ENCODE assay signal across 28 mouse cellular contexts in genomic region chr2:172291025-172291424, GRCm38 (mm10). TPM values are rescaled to one million over a fixed set of nuclear protein-coding genes. Genes with fewer than 3 reads are reported as not detected.
DNase-seq lines count a peak whose midpoint lies in the region; ATAC-seq and TF ChIP-seq lines count a peak whose summit lies in the region.
"Had no signal": no experiment of that assay in that cellular context is flagged by ENCODE, and none has a peak within 500 bp of the region (broad histone marks: within the 10 kb centered on the region; RNA-seq: fewer than 3 reads in every experiment).

No protein-coding gene starts in this region.

- no peaks in the 10 kb centered on the region; the same call in 1 of the 2 replicates for H3K36me3 ChIP-seq in erythroblast, embryonic 14.5 days (ENCODE audit: control insufficient read depth)
- no peaks in the 10 kb centered on the region for H3K36me3 ChIP-seq in intestine, embryonic 15.5 days
- H3K36me3 ChIP-seq in intestine, postnatal 0 days (ENCODE audit: control insufficient read depth, insufficient read depth): no peaks in the 10 kb centered on the region
- no peaks in the 10 kb centered on the region for H3K36me3 ChIP-seq in liver, embryonic 14.5 days (replicated peaks; ENCODE audit: control insufficient read depth, insufficient read depth, low read depth)
- H3K36me3 ChIP-seq: embryonic facial prominence, embryonic 15.5 days; G1E; heart, embryonic 15.5 days; hindbrain, embryonic 10.5 days; limb, embryonic 13.5 days; lung, embryonic 15.5 days; midbrain, embryonic 12.5 days; neural tube, embryonic 12.5 days had no signal

- peaks cover 84% of the 10 kb centered on the region for H3K4me1 ChIP-seq in erythroblast, embryonic 14.5 days (ENCODE audit: control insufficient read depth)
- no peaks in the 10 kb centered on the region for H3K4me1 ChIP-seq in intestine, embryonic 15.5 days (replicated peaks)
- no peaks in the 10 kb centered on the region for H3K4me1 ChIP-seq in intestine, postnatal 0 days (replicated peaks; ENCODE audit: control insufficient read depth, insufficient read depth, low read length)
- H3K4me1 ChIP-seq in liver, embryonic 14.5 days (replicated peaks; ENCODE audit: control insufficient read depth in 2 of 2, insufficient read depth in 2 of 2, low read length in 1 of 2): peaks cover 37 to 46% of the 10 kb centered on the region in 2 experiments
- H3K4me1 ChIP-seq: embryonic facial prominence, embryonic 15.5 days; heart, embryonic 15.5 days; lung, embryonic 15.5 days; neural tube, embryonic 12.5 days had no signal

- 90% methylated on average over 7 of the region's 7 CpGs for WGBS in intestine, embryonic 15.5 days
- 88% methylated on average over 7 of the region's 7 CpGs for WGBS in intestine, postnatal 0 days
- WGBS in liver, embryonic 14.5 days (ENCODE audit: insufficient replicate concordance): 49% methylated on average over 7 of the region's 7 CpGs

- TF ChIP-seq CTCF in intestine, postnatal 0 days (IDR thresholded peaks at IDR 0.05; ENCODE audit: low read depth): no peak
- no peak for TF ChIP-seq CTCF in liver, embryonic 14.5 days (IDR thresholded peaks at IDR 0.05; ENCODE audit: low read depth)

- H3K27ac ChIP-seq in intestine, embryonic 15.5 days: no peak overlapping the region
- no peak overlapping the region for H3K27ac ChIP-seq in intestine, postnatal 0 days (ENCODE audit: low read depth, low read length)
- H3K27ac ChIP-seq in liver, embryonic 14.5 days: peak overlapping the region; percentile 95
- H3K27ac ChIP-seq: embryonic facial prominence, embryonic 15.5 days; heart, embryonic 15.5 days; limb, embryonic 13.5 days; lung, embryonic 15.5 days; midbrain, embryonic 12.5 days; neural tube, embryonic 12.5 days had no signal

- H3K27me3 ChIP-seq in erythroblast, embryonic 14.5 days (ENCODE audit: control insufficient read depth): peaks cover 8% of the 10 kb centered on the region
- H3K27me3 ChIP-seq in intestine, embryonic 15.5 days (replicated peaks): no peaks in the 10 kb centered on the region
- H3K27me3 ChIP-seq in intestine, postnatal 0 days (replicated peaks; ENCODE audit: control insufficient read depth, insufficient read depth, low read length): no peaks in the 10 kb centered on the region
- no peaks in the 10 kb centered on the region for H3K27me3 ChIP-seq in liver, embryonic 14.5 days (ENCODE audit: control insufficient read depth, insufficient read depth, low read length)
- H3K27me3 ChIP-seq: embryonic facial prominence, embryonic 15.5 days; heart, embryonic 15.5 days; limb, embryonic 13.5 days; lung, embryonic 15.5 days; midbrain, embryonic 12.5 days; neural tube, embryonic 12.5 days had no signal

- peaks cover 4% of the 10 kb centered on the region for H3K9me3 ChIP-seq in erythroblast, embryonic 14.5 days (ENCODE audit: control insufficient read depth, low read length)
- H3K9me3 ChIP-seq in intestine, embryonic 15.5 days: no peaks in the 10 kb centered on the region
- no peaks in the 10 kb centered on the region for H3K9me3 ChIP-seq in intestine, postnatal 0 days (ENCODE audit: control insufficient read depth)
- no peaks in the 10 kb centered on the region for H3K9me3 ChIP-seq in liver, embryonic 14.5 days (ENCODE audit: control insufficient read depth, low read length)
- H3K9me3 ChIP-seq: embryonic facial prominence, embryonic 15.5 days; heart, embryonic 15.5 days; hindbrain, embryonic 10.5 days; limb, embryonic 13.5 days; lung, embryonic 15.5 days; midbrain, embryonic 12.5 days; neural tube, embryonic 12.5 days had no signal

- H3K4me3 ChIP-seq in erythroblast, embryonic 14.5 days (replicated peaks): peak overlapping the region; percentile 66
- no peak overlapping the region for H3K4me3 ChIP-seq in intestine, embryonic 15.5 days (replicated peaks)
- H3K4me3 ChIP-seq in intestine, postnatal 0 days (ENCODE audit: low read depth, low read length): no peak overlapping the region
- peak overlapping the region; percentile 49 to 58 for H3K4me3 ChIP-seq in liver, embryonic 14.5 days (ENCODE audit: insufficient read depth in 1 of 2, low read depth in 2 of 2, low read length in 2 of 2)
- H3K4me3 ChIP-seq: embryonic facial prominence, embryonic 15.5 days; heart, embryonic 15.5 days; hindbrain, embryonic 10.5 days; limb, embryonic 13.5 days; lung, embryonic 15.5 days; midbrain, embryonic 12.5 days; neural tube, embryonic 12.5 days had no signal

- peak; percentile 51 to 54 (median 51) for DNase-seq in liver, embryonic 14.5 days (ENCODE audit: low read depth in 3 of 3, low spot score in 3 of 3)
- no peak for DNase-seq in cerebellum, adult 9-10 months
- DNase-seq in retina, postnatal 1 day: no peak
- DNase-seq: adrenal gland, postnatal 14 days; cerebellum, adult 11-12 months; cerebellum, postnatal 36 days; gastrocnemius, postnatal 14 days; kidney, adult 8-10 months; kidney, postnatal 36 days; lung, postnatal 4 days; spleen, adult 18-20 months; thymus, adult 2 months had no signal

- H3K9ac ChIP-seq in intestine, embryonic 15.5 days: no peak overlapping the region
- H3K9ac ChIP-seq in intestine, postnatal 0 days (ENCODE audit: low read depth, low read length): no peak overlapping the region
- H3K9ac ChIP-seq in liver, embryonic 14.5 days (replicated peaks): peak overlapping the region; percentile 67
- H3K9ac ChIP-seq: embryonic facial prominence, embryonic 15.5 days; heart, embryonic 15.5 days; limb, embryonic 13.5 days; lung, embryonic 15.5 days; midbrain, embryonic 12.5 days; neural tube, embryonic 12.5 days had no signal

- ATAC-seq in erythroblast, adult 5-6 weeks (replicated peaks; ENCODE audit: low FRiP score, poor library complexity, severe bottlenecking): no peak
- peak; percentile 47; the same call in 1 of the 2 replicates for ATAC-seq in intestine, embryonic 15.5 days
- no peak for ATAC-seq in intestine, postnatal 0 days
- ATAC-seq in erythroid progenitor cell, adult 5-6 weeks (replicated peaks; ENCODE audit: low FRiP score, poor library complexity, severe bottlenecking): 0 out of 2 replicates have a peak, but pooled peaks have one; percentile 34
- peak; percentile 80 for ATAC-seq in liver, embryonic 14.5 days (ENCODE audit: insufficient read depth)
- ATAC-seq: forebrain, embryonic 14.5 days had no signal

- no peak; the same call in 1 of the 2 replicates for TF ChIP-seq EP300 in liver, embryonic 14.5 days (IDR thresholded peaks at IDR 0.05; ENCODE audit: low read depth)

- no peak overlapping the region for H3K4me2 ChIP-seq in intestine, embryonic 15.5 days (replicated peaks)
- H3K4me2 ChIP-seq in intestine, postnatal 0 days (replicated peaks; ENCODE audit: low read depth): no peak overlapping the region
- H3K4me2 ChIP-seq in liver, embryonic 14.5 days (ENCODE audit: low read depth): peak overlapping the region; percentile 72
- H3K4me2 ChIP-seq: embryonic facial prominence, embryonic 15.5 days; heart, embryonic 15.5 days; limb, embryonic 13.5 days; lung, embryonic 15.5 days; midbrain, embryonic 12.5 days; neural tube, embryonic 12.5 days had no signal

RNA-seq across cellular contexts. Expression of gene Mc3r, which starts 42.7 kb away (rescaled TPM):
- not detected in 2 replicates for polyA plus RNA-seq in erythroblast, embryonic 14.5 days (2012)
- not detected in 2 replicates for total RNA-seq in erythroblast, adult 5-6 weeks (2015; ENCODE audit: low replicate concordance)
- total RNA-seq in erythroblast, adult 5-6 weeks (2017; ENCODE audit: low replicate concordance): 0.14 TPM in 1 of 2 replicates, not detected in the other
- polyA plus RNA-seq in intestine, embryonic 15.5 days (2015; fragmentation: Nextera tagmentation; extraction: Ambion mirVana): not detected in 2 replicates
- not detected in 2 replicates for polyA plus RNA-seq in intestine, postnatal 0 days (2015; fragmentation: Nextera tagmentation; extraction: Ambion mirVana)
- total RNA-seq in erythroid progenitor cell, adult 5-6 weeks (2015; ENCODE audit: low replicate concordance): not detected in 2 replicates
- not detected in 2 replicates for total RNA-seq in erythroid progenitor cell, adult 5-6 weeks (2017; ENCODE audit: low replicate concordance)
- polyA plus RNA-seq in liver, embryonic 14.5 days (2012; rRNA removed): not detected in 2 replicates
- polyA plus RNA-seq in liver, embryonic 14.5 days (2014; fragmentation: Nextera tagmentation; extraction: Ambion mirVana): not detected in 2 replicates
- total RNA-seq: adrenal gland, postnatal 14 days; gastrocnemius, postnatal 14 days; monocyte, adult 5-6 weeks had no signal
- polyA plus RNA-seq: embryonic facial prominence, embryonic 15.5 days; G1E; heart, embryonic 15.5 days; hindbrain, embryonic 10.5 days; lung, embryonic 15.5 days; midbrain, embryonic 12.5 days; neural tube, embryonic 12.5 days; thymus, adult 2 months; urinary bladder, adult 2 months had no signal

RNA-seq across cellular contexts. Expression of gene Fam210b, which starts 54.3 kb away (rescaled TPM):
- polyA plus RNA-seq in erythroblast, embryonic 14.5 days (2012): 35.0 and 48.5 TPM in 2 replicates
- 102 and 114 TPM in 2 replicates for total RNA-seq in erythroblast, adult 5-6 weeks (2015; ENCODE audit: low replicate concordance)
- total RNA-seq in erythroblast, adult 5-6 weeks (2017; ENCODE audit: low replicate concordance): 96.2 and 117 TPM in 2 replicates
- polyA plus RNA-seq in intestine, embryonic 15.5 days (2015; fragmentation: Nextera tagmentation; extraction: Ambion mirVana): 14.5 and 15.1 TPM in 2 replicates
- 11.5 and 12.7 TPM in 2 replicates for polyA plus RNA-seq in intestine, postnatal 0 days (2015; fragmentation: Nextera tagmentation; extraction: Ambion mirVana)
- total RNA-seq in erythroid progenitor cell, adult 5-6 weeks (2015; ENCODE audit: low replicate concordance): 93.3 and 105 TPM in 2 replicates
- 66.6 and 77.2 TPM in 2 replicates for total RNA-seq in erythroid progenitor cell, adult 5-6 weeks (2017; ENCODE audit: low replicate concordance)
- polyA plus RNA-seq in liver, embryonic 14.5 days (2012; rRNA removed): 44.5 and 61.2 TPM in 2 replicates
- polyA plus RNA-seq in liver, embryonic 14.5 days (2014; fragmentation: Nextera tagmentation; extraction: Ambion mirVana): 107 and 109 TPM in 2 replicates

Comparison
In these comparisons a context has a peak if more than half of its experiments do, and no peak if none do; other contexts are left out.
1. ATAC-seq: peak in intestine, embryonic 15.5 days (single experiment), erythroid progenitor cell, adult 5-6 weeks (single experiment) and liver, embryonic 14.5 days (single experiment); none in erythroblast, adult 5-6 weeks (single experiment) and intestine, postnatal 0 days (single experiment).
2. H3K4me3 ChIP-seq: peak in erythroblast, embryonic 14.5 days (single experiment) and liver, embryonic 14.5 days (2 of 2); none in intestine, embryonic 15.5 days (single experiment) and intestine, postnatal 0 days (single experiment).
3. DNase-seq: peak in liver, embryonic 14.5 days (3 of 3); none in cerebellum, adult 9-10 months (single experiment) and retina, postnatal 1 day (single experiment).